Mouse (Mus musculus): ENCODE measurements around the gene I830077J02Rik.
"Not testable (repeated sequence)": the region's sequence is repeated elsewhere in the genome, so short reads cannot be mapped to it uniquely, and the experiment has no call there.

GRCm38 (mm10) chr3:105920743-105921142, 11.7 kb downstream of the I830077J02Rik start:
- TF ChIP-seq CTCF (IDR thresholded peaks at IDR 0.05; ENCODE audit: low read depth, low read length); POLR2A (IDR thresholded peaks at IDR 0.05; ENCODE audit: borderline replicate concordance, low read depth, low read length): not testable (repeated sequence)

Data from bone marrow macrophage, adult 2 months (primary cell).